Mouse (Mus musculus): ENCODE results near the gene Mrpl20. TPM values are rescaled to one million over a fixed set of nuclear protein-coding genes. Genes with fewer than 3 reads are reported as not detected.
"Not testable (repeated sequence)": the region's sequence is repeated elsewhere in the genome, so short reads cannot be mapped to it uniquely, and the experiment has no call there.

Mrpl20 gene
- total RNA-seq, 2 experiments from 2014 or later, result 77.2 to 83.5 TPM

- no peak for DNase-seq
- intact Hi-C loops (cut with DNase I), result loop anchor here (10.0 kb wide), 1 partner anchor 295 kb away; no protein-coding TSS in a partner anchor
Measured at GRCm38 (mm10) chr4:155779498-155779897, 23.2 kb upstream of the Mrpl20 start.

- intact Hi-C loops (cut with DNase I), result no loop called here
- DNase-seq, result peak; percentile 86
Measured at GRCm38 (mm10) chr4:155780895-155781294, 21.8 kb upstream of the Mrpl20 start.

GRCm38 (mm10) chr4:155783486-155784080 lies 19.1 kb upstream of the Mrpl20 start:
- DNase-seq, result peak in 1 of 2 experiments; percentile 26
- intact Hi-C loops (cut with DNase I), result loop anchor here (1.0 kb wide), 1 partner anchor 14 kb away; no protein-coding TSS in a partner anchor

- peak; percentile 89 to 90 for DNase-seq
- intact Hi-C loops (cut with DNase I), result loop anchor here (1.0 kb wide), 1 partner anchor 15 kb away; no protein-coding TSS in a partner anchor
Measured at GRCm38 (mm10) chr4:155784081-155784701, 18.5 kb upstream of the Mrpl20 start.

GRCm38 (mm10) chr4:155785246-155785645 lies 17.4 kb upstream of the Mrpl20 start:
- intact Hi-C loops (cut with DNase I), result no loop called here
- DNase-seq, result no peak

- DNase-seq, result no peak
- intact Hi-C loops (cut with DNase I), result no loop called here
Measured at GRCm38 (mm10) chr4:155785819-155786218, 16.9 kb upstream of the Mrpl20 start, which contains the start of gene Tmem88b. TSS of gene Tmem88b (minus strand) at chr4:155785874.

GRCm38 (mm10) chr4:155788300-155788699 lies 14.4 kb upstream of the Mrpl20 start:
- intact Hi-C loops (cut with DNase I), result no loop called here
- no peak for DNase-seq

- DNase-seq; intact Hi-C loops (cut with DNase I): not testable (repeated sequence)
Measured at GRCm38 (mm10) chr4:155788833-155789232, 13.8 kb upstream of the Mrpl20 start.

- DNase-seq, result no peak
- intact Hi-C loops (cut with DNase I), result no loop called here
Measured at GRCm38 (mm10) chr4:155790021-155790489, 12.6 kb upstream of the Mrpl20 start, which contains the start of gene Ankrd65. TSS of gene Ankrd65 (plus strand) at chr4:155790439.

GRCm38 (mm10) chr4:155790650-155791161 lies 12.0 kb upstream of the Mrpl20 start:
- DNase-seq, result no peak
- intact Hi-C loops (cut with DNase I), result no loop called here

GRCm38 (mm10) chr4:155791240-155791933 lies 11.3 kb upstream of the Mrpl20 start:
- DNase-seq, result no peak
- intact Hi-C loops (cut with DNase I), result no loop called here

- intact Hi-C loops (cut with DNase I), result no loop called here
- no peak for DNase-seq
Measured at GRCm38 (mm10) chr4:155793730-155794129, 8.9 kb upstream of the Mrpl20 start.

GRCm38 (mm10) chr4:155802075-155802474 lies 603 bp upstream of the Mrpl20 start:
- DNase-seq, result no peak
- intact Hi-C loops (cut with DNase I), result no loop called here

GRCm38 (mm10) chr4:155803340-155804041 lies 813 bp downstream of the Mrpl20 start:
- intact Hi-C loops (cut with DNase I), result no loop called here

GRCm38 (mm10) chr4:155807841-155808240 lies 5.2 kb downstream of the Mrpl20 start:
- intact Hi-C loops (cut with DNase I), result no loop called here
- DNase-seq, result no peak

More at GRCm38 (mm10) chr4:155803340-155804041, 813 bp downstream of the Mrpl20 start:
- DNase-seq, result peak; percentile 97 to 99

- peak; percentile 95 for DNase-seq
- intact Hi-C loops (cut with DNase I), result loop anchor here (2.0 kb wide), 1 partner anchor 17 kb away; no protein-coding TSS in a partner anchor
Measured at GRCm38 (mm10) chr4:155811929-155812664, 9.4 kb downstream of the Mrpl20 start, which contains the start of gene Ccnl2. TSS of gene Ccnl2 (plus strand) at chr4:155812489.

- intact Hi-C loops (cut with DNase I), result loop anchor here (2.0 kb wide), 1 partner anchor 16 kb away; no protein-coding TSS in a partner anchor
- DNase-seq, result peak; percentile 38 to 65
Measured at GRCm38 (mm10) chr4:155812665-155813181, 10.0 kb downstream of the Mrpl20 start.

GRCm38 (mm10) chr4:155817533-155817932 lies 14.9 kb downstream of the Mrpl20 start:
- DNase-seq, result no peak
- intact Hi-C loops (cut with DNase I), result no loop called here

- peak in 1 of 2 experiments; percentile 53 for DNase-seq
- intact Hi-C loops (cut with DNase I), result no loop called here
Measured at GRCm38 (mm10) chr4:155821025-155821424, 18.3 kb downstream of the Mrpl20 start.

All from heart, postnatal 10 days (tissue).